In genomic region chr2:69883990-69884391, GRCm38 (mm10) we compare ENCODE assay signal across 10 mouse cellular contexts. TPM values are rescaled to one million over a fixed set of nuclear protein-coding genes. Genes with fewer than 3 reads are reported as not detected.
DNase-seq lines count a peak whose midpoint lies in the region; ATAC-seq lines count a peak whose summit lies in the region.
"Had no signal": no experiment of that assay in that cellular context is flagged by ENCODE, and none has a peak within 500 bp of the region (broad histone marks: within the 10 kb centered on the region; RNA-seq: fewer than 3 reads in every experiment).

No protein-coding gene starts in this region.

- H3K36me3 ChIP-seq in heart, embryonic 15.5 days, result 0 out of 2 replicates have a peak, but pooled peaks cover 3% of the 10 kb centered on the region

- H3K4me2 ChIP-seq in heart, embryonic 15.5 days, result no peak overlapping the region

- H3K4me1 ChIP-seq in heart, embryonic 15.5 days (replicated peaks), result peaks cover 9% of the 10 kb centered on the region; the same call in 1 of the 2 replicates

- H3K27me3 ChIP-seq in heart, embryonic 15.5 days, result no peaks in the 10 kb centered on the region

- no peak overlapping the region for H3K9ac ChIP-seq in heart, embryonic 15.5 days

- no peak for ATAC-seq in heart, embryonic 15.5 days (replicated peaks; ENCODE audit: insufficient number of reproducible peaks, insufficient read depth, low FRiP score, low read depth)
- no peak for ATAC-seq in CD4-positive, CD25-positive, alpha-beta regulatory T cell, adult 4 months

- DNase-seq in heart, postnatal 4 days, result no peak
- DNase-seq in thymus, postnatal 14 days, result peak; percentile 21
- DNase-seq in thymus, postnatal 10 days (ENCODE audit: low spot score in 2 of 2), result no peak
- peak; percentile 40 for DNase-seq in induced T-regulatory cell, adult 2 months (ENCODE audit: low read depth)
- DNase-seq in thymus, postnatal 36 days, result peak; percentile 5 to 12
- DNase-seq in kidney, postnatal 25 days, result no peak
- DNase-seq: cerebellum, adult 11-12 months; gastrocnemius, postnatal 10 days had no signal

- H3K4me3 ChIP-seq in heart, embryonic 15.5 days, result 0 out of 2 replicates have a peak overlapping the region, but pooled peaks have one; percentile 73

- 62% methylated on average over 2 of the region's 2 CpGs for WGBS in heart, embryonic 15.5 days

- H3K9me3 ChIP-seq in heart, embryonic 15.5 days (replicated peaks), result no peaks in the 10 kb centered on the region

- no peak overlapping the region for H3K27ac ChIP-seq in heart, embryonic 15.5 days

RNA-seq across cellular contexts. Expression of gene Mettl5, which starts 1.4 kb away (rescaled TPM):
- 33.5 and 38.1 TPM in 2 replicates for polyA plus RNA-seq in heart, embryonic 15.5 days (2015; fragmentation: Nextera tagmentation; extraction: Ambion mirVana)
- total RNA-seq in heart, postnatal 4 days (2021), result 10 to 100 TPM; 21.6 to 22.1 TPM
- polyA plus RNA-seq in CD4-positive, CD25-positive, alpha-beta regulatory T cell, adult 4 months (2017; shearing (Covaris generic)), result 10 to 100 TPM; 73.1 to 75.3 TPM

RNA-seq across cellular contexts. Expression of gene Ubr3, which starts 13.1 kb away (rescaled TPM):
- polyA plus RNA-seq in heart, embryonic 15.5 days (2015; fragmentation: Nextera tagmentation; extraction: Ambion mirVana), result 9.1 and 11.8 TPM in 2 replicates
- 10 to 100 TPM; 87.2 to 88.7 TPM for total RNA-seq in heart, postnatal 4 days (2021)
- polyA plus RNA-seq in CD4-positive, CD25-positive, alpha-beta regulatory T cell, adult 4 months (2017; shearing (Covaris generic)), result 10 to 100 TPM; 11.7 to 16.1 TPM

RNA-seq across cellular contexts. Expression of gene Ssb, which starts 22.6 kb away (rescaled TPM):
- 173 and 201 TPM in 2 replicates for polyA plus RNA-seq in heart, embryonic 15.5 days (2015; fragmentation: Nextera tagmentation; extraction: Ambion mirVana)
- 100 to 1,000 TPM; 112 to 114 TPM for total RNA-seq in heart, postnatal 4 days (2021)
- 100 to 1,000 TPM; 232 to 274 TPM for polyA plus RNA-seq in CD4-positive, CD25-positive, alpha-beta regulatory T cell, adult 4 months (2017; shearing (Covaris generic))

Comparison
In these comparisons a context has a peak if more than half of its experiments do, and no peak if none do; other contexts are left out.
1. DNase-seq: peak in thymus, postnatal 14 days (single experiment), induced T-regulatory cell, adult 2 months (single experiment) and thymus, postnatal 36 days (2 of 2); none in heart, postnatal 4 days (single experiment), thymus, postnatal 10 days (0 of 2) and kidney, postnatal 25 days (0 of 2).